Mouse (Mus musculus): ENCODE measurements around the gene Socs2.

DNA sequence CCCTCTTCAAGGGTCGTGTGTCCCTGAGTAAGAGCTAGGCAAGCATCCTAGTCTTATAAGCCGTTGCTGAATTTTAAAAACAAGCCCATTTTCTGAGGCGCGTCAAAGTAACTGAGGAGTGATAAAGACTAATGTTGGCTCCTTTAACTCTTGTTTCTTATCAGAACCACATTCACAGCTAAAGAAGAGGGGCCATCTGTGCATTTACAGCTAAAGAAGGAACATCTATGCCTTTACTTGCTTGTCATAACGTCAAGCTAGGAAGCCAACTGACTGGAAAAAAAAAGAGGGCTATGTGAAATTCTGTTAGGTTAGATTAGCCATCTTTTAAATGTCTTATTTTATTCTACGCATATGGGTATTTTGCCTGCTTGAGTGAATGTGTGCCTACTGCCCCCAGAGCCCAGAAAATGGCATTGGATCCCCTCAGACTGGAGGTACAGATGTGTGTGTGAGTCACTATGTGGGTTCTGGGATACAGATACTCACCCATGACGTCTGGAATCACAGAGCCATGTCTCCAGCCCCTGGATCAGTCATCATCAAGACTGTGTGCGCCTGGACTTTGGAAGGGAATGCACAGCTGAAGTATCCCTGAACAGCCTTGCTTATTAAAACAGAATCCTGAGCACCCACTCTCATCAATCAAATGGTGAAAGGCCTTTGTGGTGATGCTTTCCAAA is 40.5 kb upstream of the Socs2 start:
- TF ChIP-seq CTCF (IDR thresholded peaks at IDR 0.05; ENCODE audit: borderline replicate concordance, extremely low read depth, insufficient read depth, insufficient read length) (no peak), POLR2A (IDR thresholded peaks at IDR 0.05; ENCODE audit: borderline replicate concordance, extremely low read depth, insufficient read depth, insufficient read length, poor library complexity, severe bottlenecking) (no peak)
